Mouse (Mus musculus) forebrain, embryonic 15.5 days (tissue): ENCODE data around the gene Sh3gl2. TPM values are rescaled to one million over a fixed set of nuclear protein-coding genes. Genes with fewer than 3 reads are reported as not detected.

Source experiments
- ATAC-seq: fragments of 200-750 bp; cut with Nextera tagmentation; replicated peaks from 2 replicates; pipeline ENCODE4 v1.8.0; 2017; ENCODE audit warnings: mild to moderate bottlenecking, moderate TSS enrichment, moderate library complexity
- H3K27ac ChIP-seq: fragments of 300-500 bp; sonication (generic); replicated peaks from 2 replicates; pipeline ENCODE4 v1.5.1; 2015; ENCODE audit warnings: mild to moderate bottlenecking, inconsistent platforms
- H3K27me3 ChIP-seq: fragments of 300-500 bp; sonication (generic); 2 replicates; pipeline ENCODE4 v1.6.1; 2015; ENCODE audit warnings: inconsistent platforms
- H3K36me3 ChIP-seq: fragments of 300-500 bp; sonication (generic); 2 replicates; pipeline ENCODE4 v1.6.1; 2015; ENCODE audit warnings: mild to moderate bottlenecking, inconsistent platforms
- H3K4me1 ChIP-seq: fragments of 300-500 bp; sonication (generic); 2 replicates; pipeline ENCODE4 v1.6.1; 2015; ENCODE audit warnings: inconsistent platforms
- H3K4me2 ChIP-seq: fragments of 300-500 bp; sonication (generic); replicated peaks from 2 replicates; pipeline ENCODE4 v1.6.1; 2015; ENCODE audit warnings: mild to moderate bottlenecking, inconsistent platforms
- H3K4me3 ChIP-seq: fragments of 300-500 bp; sonication (generic); 2 replicates; pipeline ENCODE4 v1.5.1; 2015; ENCODE audit warnings: mild to moderate bottlenecking, inconsistent platforms
- H3K9ac ChIP-seq: fragments of 300-500 bp; sonication (generic); replicated peaks from 2 replicates; pipeline ENCODE4 v1.6.1; 2015; ENCODE audit warnings: mild to moderate bottlenecking, inconsistent platforms
- H3K9me3 ChIP-seq: fragments of 300-500 bp; sonication (generic); 2 replicates; pipeline ENCODE4 v1.6.1; 2016; ENCODE audit warnings: inconsistent platforms
- WGBS: fragments of 180-500 bp; shearing (Covaris S2); methylation state at CpG from one replicate; pipeline ENCODE4 v1.1.7; 2015; ENCODE audit warnings: mixed read lengths; 5-methylcytosine and 5-hydroxymethylcytosine counted together
- polyA plus RNA-seq: library from polyadenylated mRNA; unstranded; fragments of >200 nt; fragmentation: Nextera tagmentation; extraction: Ambion mirVana; gene quantifications from 2 replicates; pipeline ENCODE4 v1.2.1, GENCODE M21; 2015

The Sh3gl2 gene
- polyA plus RNA-seq, 1 experiment from 2014 or later = 74.3 TPM

DNA sequence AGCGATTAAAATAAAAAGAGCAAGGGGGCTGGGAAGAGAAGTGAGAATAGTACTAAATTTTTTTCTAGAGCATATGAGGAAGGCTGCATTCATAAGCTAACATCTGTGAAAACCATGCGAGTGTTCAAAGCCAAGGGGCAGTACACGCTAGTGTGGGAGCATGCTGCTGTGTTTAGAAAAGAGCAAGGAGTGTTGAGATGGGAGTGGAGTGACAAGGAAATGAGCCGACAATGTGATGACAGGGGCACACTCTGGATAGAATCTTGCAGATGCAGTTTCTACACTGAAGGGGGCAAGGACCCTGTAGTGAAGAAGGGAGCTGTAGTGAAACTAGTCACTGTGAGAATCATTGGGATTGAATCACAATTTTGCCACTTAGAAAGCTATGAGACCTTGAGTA, 481.2 kb downstream of the Sh3gl2 start:
- H3K27ac ChIP-seq = no peak overlapping the region
- H3K27me3 ChIP-seq = no peaks in the 10 kb centered on the region
- WGBS = 84% methylated on average over 4 of the region's 4 CpGs
- no peak for ATAC-seq
- H3K9me3 ChIP-seq = no peaks in the 10 kb centered on the region
- H3K4me3 ChIP-seq = no peak overlapping the region
- H3K4me2 ChIP-seq = no peak overlapping the region
- H3K36me3 ChIP-seq = no peaks in the 10 kb centered on the region
- H3K4me1 ChIP-seq = no peaks in the 10 kb centered on the region
- H3K9ac ChIP-seq = no peak overlapping the region
